ENCODE assay signal across 11 mouse cellular contexts in genomic region chr8:116215286-116215860, GRCm38 (mm10).
"Had no signal": no experiment of that assay in that cellular context is flagged by ENCODE, and none has a peak within 500 bp of the region (broad histone marks: within the 10 kb centered on the region; RNA-seq: fewer than 3 reads in every experiment).

No protein-coding gene starts in this region.

- H3K4me3 ChIP-seq: limb, embryonic 12.5 days; liver, embryonic 13.5 days; midbrain, embryonic 13.5 days had no signal

- H3K36me3 ChIP-seq: limb, embryonic 12.5 days; liver, embryonic 13.5 days; midbrain, embryonic 13.5 days had no signal

- H3K4me1 ChIP-seq: limb, embryonic 12.5 days; liver, embryonic 13.5 days; midbrain, embryonic 13.5 days had no signal

- H3K4me2 ChIP-seq: limb, embryonic 12.5 days; liver, embryonic 13.5 days; midbrain, embryonic 13.5 days had no signal

- ATAC-seq: hindbrain, embryonic 16.5 days; inflammation-experienced regulatory T-cells, adult 6 months; intestine, postnatal 0 days; liver, postnatal 0 days; midbrain, embryonic 13.5 days had no signal

- H3K27me3 ChIP-seq: limb, embryonic 12.5 days; liver, embryonic 13.5 days; midbrain, embryonic 13.5 days had no signal

- H3K27ac ChIP-seq: limb, embryonic 12.5 days; liver, embryonic 13.5 days; midbrain, embryonic 13.5 days; stomach, postnatal 0 days had no signal

- H3K9ac ChIP-seq: limb, embryonic 12.5 days; liver, embryonic 13.5 days; liver, postnatal 0 days; midbrain, embryonic 13.5 days had no signal

- H3K9me3 ChIP-seq: liver, embryonic 13.5 days had no signal

- DNase-seq: liver; liver, embryonic 13.5 days; liver, postnatal 0 days; right cerebral cortex, postnatal 25 days; thymus, postnatal 4 days had no signal
